Mouse (Mus musculus) G1E (cell line): Measurements from ENCODE around the gene 2310033P09Rik. TPM values are rescaled to one million over a fixed set of nuclear protein-coding genes. Genes with fewer than 3 reads are reported as not detected.

Source experiments
- ATAC-seq: 2 replicates; pipeline ENCODE4 v1.8.0; 2016; ENCODE audit warnings: mild to moderate bottlenecking; ENCODE audit not compliant: insufficient number of reproducible peaks, poor library complexity, low FRiP score, severe bottlenecking; ENCODE audit errors: extremely low read depth
- DNase-seq: peaks from one replicate; pipeline ENCODE4 v3.0.0; 2012; ENCODE audit warnings: low spot score
- H3K27me3 ChIP-seq: 2 replicates; pipeline ENCODE4 v1.6.1; 2012; ENCODE audit warnings: mild to moderate bottlenecking, low read length, inconsistent platforms; ENCODE audit not compliant: insufficient read depth
- H3K36me3 ChIP-seq: replicated peaks from 2 replicates; pipeline ENCODE3; 2012; ENCODE audit warnings: mild to moderate bottlenecking, inconsistent platforms
- H3K4me1 ChIP-seq: 2 replicates; pipeline ENCODE4 v1.6.1; 2012; ENCODE audit warnings: low read depth, low read length, inconsistent platforms, mixed read lengths; ENCODE audit not compliant: insufficient read depth
- H3K4me3 ChIP-seq: 2 replicates; pipeline ENCODE4 v1.5.1; 2012; ENCODE audit warnings: low read depth, mild to moderate bottlenecking, inconsistent platforms, low read length, moderate library complexity, mixed read lengths
- H3K9me3 ChIP-seq: replicated peaks from 2 replicates; pipeline ENCODE4 v1.6.1; 2012; ENCODE audit warnings: inconsistent platforms
- CTCF ChIP-seq: IDR thresholded peaks from 2 replicates; pipeline ENCODE4 v1.5.1; 2012; ENCODE audit warnings: low read depth, low read length, inconsistent platforms, mixed read lengths
- GATA1 ChIP-seq: IDR thresholded peaks from 2 replicates; pipeline ENCODE4 v1.6.1; 2012; ENCODE audit warnings: borderline replicate concordance, low read length, inconsistent platforms, mixed read lengths
- GATA2 ChIP-seq: IDR thresholded peaks from 2 replicates; pipeline ENCODE4 v1.6.1; 2012; ENCODE audit warnings: low read depth, low read length, inconsistent platforms, borderline replicate concordance
- POLR2AphosphoS5 ChIP-seq: IDR thresholded peaks from 2 replicates; pipeline ENCODE4 v1.6.1; 2012; ENCODE audit warnings: low read depth, low read length, inconsistent platforms; ENCODE audit not compliant: insufficient replicate concordance
- TAL1 ChIP-seq: conservative IDR thresholded peaks from 2 replicates; pipeline ENCODE4 v1.6.1; 2012; ENCODE audit warnings: low read depth, low read length, inconsistent platforms, mixed read lengths
- polyA plus RNA-seq: library from polyadenylated mRNA; stranded (reverse); fragments of >175 nt; gene quantifications from 2 replicates; pipeline ENCODE4 v1.2.3, GENCODE M21; 2012
- total RNA-seq, 2 experiments: library from RNA; stranded (forward) in 1 of 2; stranded (reverse) in 1 of 2; fragments of 200-1000 nt in 1 of 2; fragments of >200 nt in 1 of 2; fragmentation: Nextera tagmentation in 1 of 2; gene quantifications; 2 replicates each; pipeline ENCODE4 v1.2.3; 2014 to 2017

Gene 2310033P09Rik
- total and polyA plus RNA-seq, 3 experiments = 9.0 to 37.3 (median 10.7) TPM

- peaks cover 65% of the 10 kb centered on the region for H3K4me1 ChIP-seq
- peak; percentile 85 for ATAC-seq
Observed at GRCm38 (mm10) chr11:59163255-59164236, 44.6 kb upstream of the 2310033P09Rik start, which contains the start of gene Iba57. Gene Iba57, minus strand, starts transcription at chr11:59163739.

GRCm38 (mm10) chr11:59164384-59164783 lies 43.7 kb upstream of the 2310033P09Rik start:
- ATAC-seq = peak; percentile 52
- no peaks in the 10 kb centered on the region for H3K9me3 ChIP-seq
- H3K27me3 ChIP-seq = no peaks in the 10 kb centered on the region
- peak overlapping the region; percentile 84; the same call in 1 of the 2 replicates for H3K4me3 ChIP-seq
- peaks cover 29% of the 10 kb centered on the region for H3K36me3 ChIP-seq
- H3K4me1 ChIP-seq = peaks cover 69% of the 10 kb centered on the region
- DNase-seq = peak; percentile 47
- no peak for TF ChIP-seq POLR2AphosphoS5
- no peak for TF ChIP-seq GATA2
- no peak for TF ChIP-seq CTCF
- TF ChIP-seq TAL1 = peak; percentile 73
- no peak for TF ChIP-seq GATA1

More at GRCm38 (mm10) chr11:59163255-59164236, 44.6 kb upstream of the 2310033P09Rik start, which contains the start of gene Iba57:
- TF ChIP-seq TAL1 = no peak; the same call in 1 of the 2 replicates
- no peak for TF ChIP-seq POLR2AphosphoS5
- TF ChIP-seq CTCF = no peak
- TF ChIP-seq GATA1 = no peak
- TF ChIP-seq GATA2 = no peak
- Histone ChIP-seq H3K4me3 (peak within 1 kb of the TSS; percentile 84), H3K27me3 (no peaks in the 10 kb centered on the region), H3K36me3 (peaks cover 37% of the 10 kb centered on the region), H3K9me3 (no peaks in the 10 kb centered on the region)
- DNase-seq = peak; percentile 98

- Histone ChIP-seq H3K36me3 (peaks cover 15% of the 10 kb centered on the region), H3K4me1 (peaks cover 66% of the 10 kb centered on the region), H3K4me3 (no peak overlapping the region), H3K27me3 (no peaks in the 10 kb centered on the region), H3K9me3 (no peaks in the 10 kb centered on the region)
- no peak for DNase-seq
- ATAC-seq = no peak
- TF ChIP-seq GATA2 = no peak
Observed at GRCm38 (mm10) chr11:59165616-59166241, 42.4 kb upstream of the 2310033P09Rik start.

GRCm38 (mm10) chr11:59169807-59170206 lies 38.3 kb upstream of the 2310033P09Rik start:
- Histone ChIP-seq H3K27me3 (peaks cover 1% of the 10 kb centered on the region; the same call in 1 of the 2 replicates), H3K4me3 (no peak overlapping the region), H3K9me3 (no peaks in the 10 kb centered on the region), H3K4me1 (peaks cover 45% of the 10 kb centered on the region), H3K36me3 (no peaks in the 10 kb centered on the region)
- TF ChIP-seq GATA2 (no peak), TAL1 (no peak), CTCF (no peak), GATA1 (no peak), POLR2AphosphoS5 (no peak)
- DNase-seq = no peak
- no peak for ATAC-seq

- Histone ChIP-seq H3K4me3 (no peak overlapping the region), H3K4me1 (peaks cover 40% of the 10 kb centered on the region), H3K27me3 (peaks cover 5% of the 10 kb centered on the region; the same call in 1 of the 2 replicates), H3K9me3 (no peaks in the 10 kb centered on the region), H3K36me3 (no peaks in the 10 kb centered on the region)
- ATAC-seq (no peak), DNase-seq (no peak)
- TF ChIP-seq TAL1 (no peak), GATA1 (no peak), GATA2 (no peak), CTCF (no peak), POLR2AphosphoS5 (no peak)
Observed at GRCm38 (mm10) chr11:59170549-59170948, 37.6 kb upstream of the 2310033P09Rik start.

GRCm38 (mm10) chr11:59174189-59174838 lies 33.8 kb upstream of the 2310033P09Rik start:
- peaks cover 15% of the 10 kb centered on the region for H3K4me1 ChIP-seq
- TF ChIP-seq GATA1 (no peak), GATA2 (no peak), CTCF (no peak), POLR2AphosphoS5 (no peak), TAL1 (no peak)
- peaks cover 18% of the 10 kb centered on the region for H3K27me3 ChIP-seq
- H3K36me3 ChIP-seq = no peaks in the 10 kb centered on the region
- ATAC-seq (no peak), DNase-seq (no peak)
- peaks cover 7% of the 10 kb centered on the region for H3K9me3 ChIP-seq
- no peak overlapping the region for H3K4me3 ChIP-seq
